Mouse (Mus musculus): ENCODE measurements around the gene Lgals8. TPM values are rescaled to one million over a fixed set of nuclear protein-coding genes. Genes with fewer than 3 reads are reported as not detected.
A peak's percentile ranks its signal among the peaks of the same experiment; 100 is the strongest.
"Not testable (repeated sequence)": the region's sequence is repeated elsewhere in the genome, so short reads cannot be mapped to it uniquely, and the experiment has no call there.

The Lgals8 gene
- polyA plus RNA-seq, 1 experiment = 27.7 TPM

GRCm38 (mm10) chr13:12468488-12468887, 3.7 kb upstream of the Lgals8 start:
- no peak overlapping the region for H3K4me3 ChIP-seq
- no peaks in the 10 kb centered on the region for H3K79me2 ChIP-seq (ENCODE audit: control insufficient read depth, insufficient read depth)
- H3ac ChIP-seq (ENCODE audit: control insufficient read depth, insufficient read length) = no peak overlapping the region
- TF ChIP-seq TCF3 (IDR thresholded peaks at IDR 0.05; ENCODE audit: insufficient read length, low read depth) (no peak), REST (IDR thresholded peaks at IDR 0.05; ENCODE audit: insufficient read depth, insufficient read length) (no peak), MYOD1 (IDR thresholded peaks at IDR 0.05; ENCODE audit: control insufficient read depth in 1 of 3, insufficient read length in 2 of 3, low read depth in 2 of 3) (no peak), USF1 (IDR thresholded peaks at IDR 0.05; ENCODE audit: low read depth) (no peak), TCF12 (IDR thresholded peaks at IDR 0.05; ENCODE audit: insufficient read depth, poor library complexity, severe bottlenecking) (no peak), E2F4 (IDR thresholded peaks at IDR 0.05; ENCODE audit: insufficient read depth) (no peak), MYOG (IDR thresholded peaks at IDR 0.05; ENCODE audit: control insufficient read depth in 1 of 3, insufficient read depth in 1 of 3, insufficient read length in 2 of 3, low read depth in 2 of 3) (no peak), POLR2AphosphoS2 (IDR thresholded peaks at IDR 0.05; ENCODE audit: insufficient read length, low read depth) (no peak), MAX (IDR thresholded peaks at IDR 0.05; ENCODE audit: low read depth) (no peak), CEBPB (IDR thresholded peaks at IDR 0.05; ENCODE audit: insufficient read depth, poor library complexity, severe bottlenecking) (no peak), POLR2A (IDR thresholded peaks at IDR 0.05; ENCODE audit: insufficient read length, low read depth) (no peak), SRF (IDR thresholded peaks at IDR 0.05; ENCODE audit: control insufficient read depth, insufficient read length, low read depth) (no peak)
- no peaks in the 10 kb centered on the region for H3K36me3 ChIP-seq (ENCODE audit: control insufficient read depth, insufficient read depth)
- no peak overlapping the region for H3K4me2 ChIP-seq (ENCODE audit: low read depth)
- no peaks in the 10 kb centered on the region for H3K27me3 ChIP-seq (ENCODE audit: control insufficient read depth, insufficient read depth, insufficient read length)

GRCm38 (mm10) chr13:12464159-12464558, 585 bp downstream of the Lgals8 start:
- not testable (repeated sequence) for H3K4me3 ChIP-seq; H3K27me3 ChIP-seq (ENCODE audit: control insufficient read depth, insufficient read depth, insufficient read length); H3K4me2 ChIP-seq (ENCODE audit: low read depth); H3K36me3 ChIP-seq (ENCODE audit: control insufficient read depth, insufficient read depth); H3ac ChIP-seq (ENCODE audit: control insufficient read depth, insufficient read length)
- peaks cover 11% of the 10 kb centered on the region for H3K79me2 ChIP-seq (ENCODE audit: control insufficient read depth, insufficient read depth)

GRCm38 (mm10) chr13:12462623-12463022, 2.1 kb downstream of the Lgals8 start:
- Histone ChIP-seq H3K79me2 (ENCODE audit: control insufficient read depth, insufficient read depth) (peaks cover 16% of the 10 kb centered on the region), H3K4me2 (ENCODE audit: low read depth) (no peak overlapping the region), H3K36me3 (ENCODE audit: control insufficient read depth, insufficient read depth) (peaks cover 5% of the 10 kb centered on the region), H3K4me3 (no peak overlapping the region), H3ac (ENCODE audit: control insufficient read depth, insufficient read length) (no peak overlapping the region), H3K27me3 (ENCODE audit: control insufficient read depth, insufficient read depth, insufficient read length) (no peaks in the 10 kb centered on the region)
- TF ChIP-seq SRF (IDR thresholded peaks at IDR 0.05; ENCODE audit: control insufficient read depth, insufficient read length, low read depth) (no peak), POLR2AphosphoS2 (IDR thresholded peaks at IDR 0.05; ENCODE audit: insufficient read length, low read depth) (no peak), E2F4 (IDR thresholded peaks at IDR 0.05; ENCODE audit: insufficient read depth) (no peak), TCF3 (IDR thresholded peaks at IDR 0.05; ENCODE audit: insufficient read length, low read depth) (no peak), MAX (IDR thresholded peaks at IDR 0.05; ENCODE audit: low read depth) (no peak), MYOD1 (IDR thresholded peaks at IDR 0.05; ENCODE audit: control insufficient read depth in 1 of 3, insufficient read length in 2 of 3, low read depth in 2 of 3) (no peak), POLR2A (IDR thresholded peaks at IDR 0.05; ENCODE audit: insufficient read length, low read depth) (no peak), USF1 (IDR thresholded peaks at IDR 0.05; ENCODE audit: low read depth) (no peak), CEBPB (IDR thresholded peaks at IDR 0.05; ENCODE audit: insufficient read depth, poor library complexity, severe bottlenecking) (no peak), REST (IDR thresholded peaks at IDR 0.05; ENCODE audit: insufficient read depth, insufficient read length) (no peak), MYOG (IDR thresholded peaks at IDR 0.05; ENCODE audit: control insufficient read depth in 1 of 3, insufficient read depth in 1 of 3, insufficient read length in 2 of 3, low read depth in 2 of 3) (no peak)

- peak overlapping the region; percentile 95 for H3K4me3 ChIP-seq
- TF ChIP-seq TCF12 (IDR thresholded peaks at IDR 0.05; ENCODE audit: insufficient read depth, poor library complexity, severe bottlenecking) = no peak
- no peak for TF ChIP-seq E2F4 (IDR thresholded peaks at IDR 0.05; ENCODE audit: insufficient read depth)
- no peak for TF ChIP-seq MAX (IDR thresholded peaks at IDR 0.05; ENCODE audit: low read depth)
- TF ChIP-seq REST (IDR thresholded peaks at IDR 0.05; ENCODE audit: insufficient read depth, insufficient read length) = no peak
- no peak for TF ChIP-seq MYOG (IDR thresholded peaks at IDR 0.05; ENCODE audit: control insufficient read depth in 1 of 3, insufficient read depth in 1 of 3, insufficient read length in 2 of 3, low read depth in 2 of 3)
- no peak for TF ChIP-seq TCF3 (IDR thresholded peaks at IDR 0.05; ENCODE audit: insufficient read length, low read depth)
- no peak for TF ChIP-seq SRF (IDR thresholded peaks at IDR 0.05; ENCODE audit: control insufficient read depth, insufficient read length, low read depth)
- no peak for TF ChIP-seq POLR2A (IDR thresholded peaks at IDR 0.05; ENCODE audit: insufficient read length, low read depth)
- TF ChIP-seq MYOD1 (IDR thresholded peaks at IDR 0.05; ENCODE audit: control insufficient read depth in 1 of 3, insufficient read length in 2 of 3, low read depth in 2 of 3) = no peak
- TF ChIP-seq CEBPB (IDR thresholded peaks at IDR 0.05; ENCODE audit: insufficient read depth, poor library complexity, severe bottlenecking) = no peak
- no peak for TF ChIP-seq POLR2AphosphoS2 (IDR thresholded peaks at IDR 0.05; ENCODE audit: insufficient read length, low read depth)
- no peak for TF ChIP-seq USF1 (IDR thresholded peaks at IDR 0.05; ENCODE audit: low read depth)
- H3K4me2 ChIP-seq (ENCODE audit: low read depth) = peak overlapping the region; percentile 91
- no peaks in the 10 kb centered on the region for H3K27me3 ChIP-seq (ENCODE audit: control insufficient read depth, insufficient read depth, insufficient read length)
- H3K79me2 ChIP-seq (ENCODE audit: control insufficient read depth, insufficient read depth) = peaks cover 16% of the 10 kb centered on the region
- H3ac ChIP-seq (ENCODE audit: control insufficient read depth, insufficient read length) = peak overlapping the region; percentile 98
- peaks cover 5% of the 10 kb centered on the region for H3K36me3 ChIP-seq (ENCODE audit: control insufficient read depth, insufficient read depth)
Observed at GRCm38 (mm10) chr13:12461730-12462119, 3.0 kb downstream of the Lgals8 start.

Data from myocyte (in vitro differentiated cells).